Mouse (Mus musculus) neural tube, embryonic 12.5 days (tissue): Measurements from ENCODE around the gene Hspa1a. TPM values are rescaled to one million over a fixed set of nuclear protein-coding genes. Genes with fewer than 3 reads are reported as not detected.
"Not testable (repeated sequence)": the region's sequence is repeated elsewhere in the genome, so short reads cannot be mapped to it uniquely, and the experiment has no call there.

ENCODE experiments used
- ATAC-seq: fragments of 200-750 bp; cut with Nextera tagmentation; 2 replicates; pipeline ENCODE4 v1.8.0; 2017; ENCODE audit warnings: low read depth, mild to moderate bottlenecking, moderate TSS enrichment, moderate library complexity; ENCODE audit not compliant: low FRiP score
- H3K27ac ChIP-seq: fragments of 300-500 bp; sonication (generic); 2 replicates; pipeline ENCODE4 v1.5.1; 2016
- H3K27me3 ChIP-seq: fragments of 300-500 bp; sonication (generic); replicated peaks from 2 replicates; pipeline ENCODE4 v1.6.1; 2016; ENCODE audit warnings: mild to moderate bottlenecking
- H3K36me3 ChIP-seq: fragments of 300-500 bp; sonication (generic); 2 replicates; pipeline ENCODE4 v1.6.1; 2016; ENCODE audit warnings: mild to moderate bottlenecking
- H3K4me1 ChIP-seq: fragments of 300-500 bp; sonication (generic); 2 replicates; pipeline ENCODE4 v1.6.1; 2016
- H3K4me2 ChIP-seq: fragments of 300-500 bp; sonication (generic); replicated peaks from 2 replicates; pipeline ENCODE4 v1.6.1; 2016; ENCODE audit warnings: mild to moderate bottlenecking
- H3K4me3 ChIP-seq: fragments of 300-500 bp; sonication (generic); 2 replicates; pipeline ENCODE4 v1.5.1; 2016
- H3K9ac ChIP-seq: fragments of 300-500 bp; sonication (generic); 2 replicates; pipeline ENCODE4 v1.6.1; 2016; ENCODE audit warnings: mild to moderate bottlenecking
- H3K9me3 ChIP-seq: fragments of 300-500 bp; sonication (generic); 2 replicates; pipeline ENCODE4 v1.6.1; 2016; ENCODE audit warnings: mild to moderate bottlenecking
- WGBS: fragments of 180-500 bp; shearing (Covaris S2); methylation state at CpG from one replicate; pipeline ENCODE4 v1.1.7; 2016; 5-methylcytosine and 5-hydroxymethylcytosine counted together
- polyA plus RNA-seq: library from polyadenylated mRNA; unstranded; fragments of >200 nt; fragmentation: Nextera tagmentation; extraction: Ambion mirVana; gene quantifications from 2 replicates; pipeline ENCODE4 v1.2.1, GENCODE M21; 2016

The Hspa1a gene
- polyA plus RNA-seq, 1 experiment from 2014 or later: 3.5 TPM

DNA sequence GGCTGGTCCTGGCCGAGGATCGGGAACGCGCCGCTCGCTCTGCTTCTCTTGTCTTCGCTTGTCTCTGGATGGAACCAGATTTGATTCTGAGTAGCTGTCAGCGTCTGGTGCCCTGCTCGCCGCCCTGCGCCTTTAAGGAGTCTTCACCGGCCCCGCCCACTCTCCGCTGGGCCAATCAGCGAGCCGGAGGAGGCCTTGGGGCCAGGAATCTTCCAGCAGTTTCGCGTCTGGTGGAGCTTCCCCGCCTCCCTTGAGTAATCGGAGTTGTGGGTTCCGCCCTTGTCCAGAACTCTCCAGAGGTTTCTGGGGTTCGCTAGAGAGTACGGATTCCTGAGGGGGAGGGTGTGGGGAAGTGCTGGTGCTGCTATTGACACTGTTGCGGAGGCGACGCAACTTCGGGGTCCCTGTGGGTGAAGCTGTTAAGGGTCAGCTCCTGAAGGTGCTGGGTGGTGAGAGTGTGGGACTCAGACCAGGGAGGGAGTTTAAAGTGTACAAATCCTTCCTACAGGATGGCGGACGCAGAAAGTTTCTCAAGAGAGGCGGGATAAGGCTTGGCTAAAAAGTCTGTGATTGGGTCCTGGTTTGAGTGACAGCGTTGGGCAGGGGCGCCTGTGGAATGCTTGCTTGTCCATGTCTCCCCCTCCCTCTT, 12.7 kb downstream of the Hspa1a start, which contains the start of gene Hspa1b:
Gene Hspa1b, minus strand, starts transcription at position 109 of the 649 bp plus-strand sequence.
- not testable (repeated sequence) for H3K4me1 ChIP-seq, H3K27ac ChIP-seq, H3K9me3 ChIP-seq, H3K36me3 ChIP-seq
- Histone ChIP-seq H3K27me3 (peaks cover 20% of the 10 kb centered on the region), H3K4me3 (peak within 1 kb of the TSS; percentile 40), H3K4me2 (peak within 1 kb of the TSS; percentile 78), H3K9ac (0 out of 2 replicates have a peak within 1 kb of the TSS, but pooled peaks have one; percentile 33)
- under 1% methylated on average over 32 of the region's 32 CpGs for WGBS
- ATAC-seq: peak; percentile 95

- Histone ChIP-seq H3K4me2 (peak overlapping the region; percentile 78), H3K27me3 (peaks cover 20% of the 10 kb centered on the region), H3K4me3 (peak overlapping the region; percentile 40)
- H3K9me3 ChIP-seq, H3K27ac ChIP-seq, H3K9ac ChIP-seq, H3K36me3 ChIP-seq, H3K4me1 ChIP-seq: not testable (repeated sequence)
- ATAC-seq: peak; percentile 71
- 3% methylated on average over 33 of the region's 47 CpGs for whole genome bisulfite sequencing
Measured at GRCm38 (mm10) chr17:34958734-34959129, 13.2 kb downstream of the Hspa1a start.

- WGBS: 36% methylated on average over 26 of the region's 40 CpGs
- H3K9me3 ChIP-seq, H3K27ac ChIP-seq, ATAC-seq, H3K4me3 ChIP-seq, H3K4me2 ChIP-seq, H3K36me3 ChIP-seq, H3K4me1 ChIP-seq, H3K9ac ChIP-seq: not testable (repeated sequence)
- peaks cover 20% of the 10 kb centered on the region for H3K27me3 ChIP-seq
Measured at GRCm38 (mm10) chr17:34957966-34958365, 14.0 kb downstream of the Hspa1a start.

- H3K9ac ChIP-seq, H3K36me3 ChIP-seq, ATAC-seq, H3K4me1 ChIP-seq, H3K4me2 ChIP-seq, H3K27ac ChIP-seq, H3K4me3 ChIP-seq, H3K9me3 ChIP-seq: not testable (repeated sequence)
- peaks cover 20% of the 10 kb centered on the region for H3K27me3 ChIP-seq
- 19% methylated on average over 35 of the region's 40 CpGs for WGBS
Measured at GRCm38 (mm10) chr17:34957291-34957690, 14.7 kb downstream of the Hspa1a start.

- H3K4me3 ChIP-seq: no peak overlapping the region
- H3K4me1 ChIP-seq: peaks cover 9% of the 10 kb centered on the region
- 57% methylated on average over 1 of the region's 1 CpGs for WGBS
- H3K9me3 ChIP-seq: no peaks in the 10 kb centered on the region
- ATAC-seq: no peak
- peaks cover 19% of the 10 kb centered on the region for H3K27me3 ChIP-seq
- no peak overlapping the region for H3K9ac ChIP-seq
- H3K27ac ChIP-seq: no peak overlapping the region
- H3K4me2 ChIP-seq: no peak overlapping the region
- no peaks in the 10 kb centered on the region; the same call in 1 of the 2 replicates for H3K36me3 ChIP-seq
Measured at GRCm38 (mm10) chr17:34956340-34956739, 15.6 kb downstream of the Hspa1a start.

- 84% methylated on average over 3 of the region's 3 CpGs for WGBS
- Histone ChIP-seq H3K4me2 (no peak overlapping the region), H3K4me1 (peaks cover 10% of the 10 kb centered on the region), H3K27ac (no peak overlapping the region), H3K36me3 (peaks cover 1% of the 10 kb centered on the region), H3K9me3 (no peaks in the 10 kb centered on the region), H3K27me3 (peaks cover 15% of the 10 kb centered on the region), H3K4me3 (no peak overlapping the region), H3K9ac (no peak overlapping the region)
- no peak for ATAC-seq
Measured at GRCm38 (mm10) chr17:34955884-34956283, 16.1 kb downstream of the Hspa1a start.

DNA sequence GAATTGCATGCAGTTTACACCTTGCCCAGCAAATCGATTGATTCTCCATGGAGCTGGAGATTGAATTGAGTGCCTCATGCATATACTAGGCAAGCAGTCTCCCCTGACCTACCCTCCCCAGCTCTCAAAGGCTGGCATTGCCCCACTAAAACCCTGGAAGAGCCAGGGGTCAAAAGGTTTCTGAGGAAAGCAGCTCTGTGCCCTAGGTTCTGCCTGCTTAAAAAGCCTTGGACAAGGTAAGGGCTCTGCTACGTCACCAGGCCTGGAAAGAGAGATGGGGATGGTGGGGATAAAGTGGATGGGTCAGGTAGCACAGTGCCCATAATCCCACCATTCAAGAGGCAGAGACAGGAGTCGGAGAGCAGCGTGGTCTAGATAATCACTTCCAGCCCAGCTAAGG, 17.1 kb downstream of the Hspa1a start:
- Histone ChIP-seq H3K4me3 (no peak overlapping the region), H3K9ac (no peak overlapping the region), H3K36me3 (peaks cover 12% of the 10 kb centered on the region), H3K27me3 (peaks cover 15% of the 10 kb centered on the region), H3K9me3 (no peaks in the 10 kb centered on the region), H3K4me2 (no peak overlapping the region), H3K4me1 (peaks cover 14% of the 10 kb centered on the region), H3K27ac (no peak overlapping the region)
- no peak for ATAC-seq
- WGBS: 82% methylated on average over 4 of the region's 4 CpGs

DNA sequence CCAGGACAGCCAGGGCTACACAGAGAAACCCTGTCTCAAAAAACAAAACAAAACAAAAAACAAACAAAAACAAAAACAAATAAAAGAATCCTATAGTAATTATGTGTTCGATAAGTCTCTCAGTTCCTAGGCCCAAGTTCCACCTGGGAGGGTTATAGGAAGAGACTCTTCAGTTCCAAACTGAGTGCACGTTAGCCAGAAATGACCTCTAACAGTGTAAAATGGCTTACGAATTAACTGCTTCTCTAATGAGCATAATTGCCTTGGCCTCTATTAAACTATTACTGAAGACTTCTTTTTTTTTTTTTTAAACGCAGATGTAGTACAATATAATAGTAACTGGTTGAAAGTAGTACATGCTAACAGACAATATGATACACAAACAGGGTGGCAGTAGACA, 18.1 kb downstream of the Hspa1a start:
- H3K4me2 ChIP-seq: no peak overlapping the region
- no peak overlapping the region for H3K9ac ChIP-seq
- H3K9me3 ChIP-seq: no peaks in the 10 kb centered on the region
- WGBS: 94% methylated on average over 4 of the region's 4 CpGs
- peaks cover 18% of the 10 kb centered on the region for H3K36me3 ChIP-seq
- no peak overlapping the region for H3K4me3 ChIP-seq
- ATAC-seq: no peak
- H3K27me3 ChIP-seq: peaks cover 15% of the 10 kb centered on the region
- H3K27ac ChIP-seq: no peak overlapping the region
- peaks cover 9% of the 10 kb centered on the region; the same call in 1 of the 2 replicates for H3K4me1 ChIP-seq

- Histone ChIP-seq H3K4me1 (peaks cover 9% of the 10 kb centered on the region; the same call in 1 of the 2 replicates), H3K27ac (no peak overlapping the region), H3K4me2 (peak overlapping the region; percentile 84), H3K9ac (no peak overlapping the region), H3K9me3 (no peaks in the 10 kb centered on the region), H3K36me3 (peaks cover 18% of the 10 kb centered on the region), H3K27me3 (peaks cover 15% of the 10 kb centered on the region), H3K4me3 (no peak overlapping the region)
- ATAC-seq: no peak
- WGBS: 93% methylated on average over 3 of the region's 3 CpGs
Measured at GRCm38 (mm10) chr17:34953258-34953657, 18.7 kb downstream of the Hspa1a start.

DNA sequence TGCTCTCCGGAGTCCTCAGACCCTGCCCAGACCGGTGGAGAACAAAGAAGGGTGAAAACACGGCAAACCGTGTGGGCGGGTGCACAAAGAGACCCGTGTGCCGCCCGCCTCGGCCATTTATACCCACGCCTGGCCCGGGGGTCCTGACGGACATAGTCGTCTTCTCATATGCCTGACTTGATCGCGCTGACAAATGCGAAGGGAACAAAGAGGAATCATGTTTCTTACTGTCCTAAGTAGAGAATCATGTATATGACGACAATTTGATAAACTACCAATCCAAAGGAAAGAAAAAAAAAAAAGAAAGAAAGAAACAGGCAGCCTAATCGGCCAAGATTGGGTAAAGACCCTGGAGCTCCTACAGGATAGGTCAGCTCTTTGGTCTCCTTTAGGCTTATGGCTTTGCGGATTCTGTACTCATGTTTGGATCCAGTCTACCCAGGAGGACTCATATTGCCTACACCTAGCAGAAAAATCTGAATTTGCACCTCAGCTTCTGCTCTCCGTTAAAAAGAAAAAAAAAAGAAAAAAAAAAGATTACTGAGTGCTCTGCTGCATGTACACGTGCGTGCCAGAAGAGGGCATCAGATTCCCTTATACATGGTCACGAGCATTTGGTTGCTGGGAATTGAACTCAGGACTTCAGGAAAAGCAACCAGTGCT, 19.4 kb downstream of the Hspa1a start:
- Histone ChIP-seq H3K9me3 (no peaks in the 10 kb centered on the region), H3K9ac (peak overlapping the region; percentile 93), H3K4me1 (peaks cover 9% of the 10 kb centered on the region; the same call in 1 of the 2 replicates), H3K27me3 (peaks cover 15% of the 10 kb centered on the region), H3K4me3 (peak overlapping the region; percentile 70), H3K27ac (peak overlapping the region; percentile 75), H3K36me3 (peaks cover 18% of the 10 kb centered on the region), H3K4me2 (peak overlapping the region; percentile 84)
- WGBS: under 1% methylated on average over 23 of the region's 23 CpGs
- peak; percentile 85 for ATAC-seq

GRCm38 (mm10) chr17:34951636-34952377, 20.1 kb downstream of the Hspa1a start:
- Histone ChIP-seq H3K27ac (peak overlapping the region; percentile 75), H3K9me3 (no peaks in the 10 kb centered on the region), H3K4me1 (peaks cover 9% of the 10 kb centered on the region; the same call in 1 of the 2 replicates), H3K27me3 (peaks cover 15% of the 10 kb centered on the region), H3K4me2 (peak overlapping the region; percentile 84), H3K4me3 (peak overlapping the region; percentile 70), H3K36me3 (peaks cover 18% of the 10 kb centered on the region), H3K9ac (peak overlapping the region; percentile 93)
- peak; percentile 67 for ATAC-seq
- under 1% methylated on average over 29 of the region's 29 CpGs for WGBS
